Mouse (Mus musculus) ovary, adult 2 months (tissue): ENCODE data around the gene Plppr3. TPM values are rescaled to one million over a fixed set of nuclear protein-coding genes. Genes with fewer than 3 reads are reported as not detected.

ENCODE experiments used
- polyA plus RNA-seq: library from polyadenylated mRNA; depleted of rRNA; stranded (reverse); fragments of >200 nt; gene quantifications from 2 replicates; pipeline ENCODE4 v1.2.3, GENCODE M21; 2012; rRNA removed

The Plppr3 gene
- polyA plus RNA-seq: 55.3 and 72.1 TPM in 2 replicates

GRCm38 (mm10) chr10:79874290-79874862 lies at the start of gene Plppr3, which contains the start of gene Prtn3:
Gene Plppr3, minus strand, starts transcription at chr10:79874634.
Gene Prtn3, plus strand, starts transcription at chr10:79874476.

GRCm38 (mm10) chr10:79920958-79921535 lies 46.6 kb upstream of the Plppr3 start, which contains the start of gene R3hdm4:
Gene R3hdm4, minus strand, starts transcription at chr10:79921208.

GRCm38 (mm10) chr10:79916808-79917531 lies 42.5 kb upstream of the Plppr3 start, which contains the start of gene Kiss1r:
Gene Kiss1r, plus strand, starts transcription at chr10:79916971.

GRCm38 (mm10) chr10:79910556-79910955 lies 36.1 kb upstream of the Plppr3 start, which contains the start of gene Gm26602:
Gene Gm26602, plus strand, starts transcription at chr10:79910856.

GRCm38 (mm10) chr10:79908167-79909091 lies 34.0 kb upstream of the Plppr3 start, which contains the start of gene Med16:
Gene Med16, minus strand, starts transcription at chr10:79908923.

GRCm38 (mm10) chr10:79890670-79891069 lies 16.2 kb upstream of the Plppr3 start, which contains the start of gene Cfd:
Gene Cfd, plus strand, starts transcription at chr10:79890853.

GRCm38 (mm10) chr10:79886054-79886453 lies 11.6 kb upstream of the Plppr3 start, which contains the start of gene Elane:
Gene Elane, plus strand, starts transcription at chr10:79886247.

GRCm38 (mm10) chr10:79853860-79854795 lies 20.3 kb downstream of the Plppr3 start, which contains the start of gene Ptbp1:
Gene Ptbp1, plus strand, starts transcription at chr10:79854427.

GRCm38 (mm10) chr10:79820782-79821181 lies 53.7 kb downstream of the Plppr3 start, which contains the start of gene Misp:
Gene Misp, plus strand, starts transcription at chr10:79820989.

Other genes starting within 250 kb of the Plppr3 start
- gene Shc2, start 236.7 kb downstream of the Plppr3 start, polyA plus RNA-seq: 23.4 and 27.1 TPM in 2 replicates
- not detected in 2 replicates for gene Odf3l2, start 228.9 kb downstream of the Plppr3 start, polyA plus RNA-seq
- gene Madcam1, start 210.1 kb downstream of the Plppr3 start, polyA plus RNA-seq: 0.37 and 0.41 TPM in 2 replicates
- 157 and 195 TPM in 2 replicates for gene Tpgs1, start 205.3 kb downstream of the Plppr3 start, polyA plus RNA-seq
- 105 and 140 TPM in 2 replicates for gene Cdc34, start 192.4 kb downstream of the Plppr3 start, polyA plus RNA-seq
- 0.38 and 0.59 TPM in 2 replicates for gene Gzmm, start 185.6 kb downstream of the Plppr3 start, polyA plus RNA-seq
- gene Bsg, start 170.1 kb downstream of the Plppr3 start, polyA plus RNA-seq: 812 and 1,288 TPM in 2 replicates
- gene Hcn2, start 158.0 kb downstream of the Plppr3 start, polyA plus RNA-seq: 15.6 and 16.5 TPM in 2 replicates
- 87.5 and 91.0 TPM in 2 replicates for gene Polrmt, start 128.1 kb downstream of the Plppr3 start, polyA plus RNA-seq
- 0.14 TPM in 1 of 2 replicates, not detected in the other for gene Fgf22, start 119.6 kb downstream of the Plppr3 start, polyA plus RNA-seq
- 308 and 375 TPM in 2 replicates for gene Rnf126, start 107.7 kb downstream of the Plppr3 start, polyA plus RNA-seq
- gene Fstl3, start 97.4 kb downstream of the Plppr3 start, polyA plus RNA-seq: 44.1 and 45.1 TPM in 2 replicates
- 0.20 and 0.37 TPM in 2 replicates for gene Prss57, start 83.7 kb downstream of the Plppr3 start, polyA plus RNA-seq
- gene Palm, start 81.1 kb downstream of the Plppr3 start, polyA plus RNA-seq: 90.7 and 101 TPM in 2 replicates
- gene Misp, start 53.6 kb downstream of the Plppr3 start, polyA plus RNA-seq: 5.1 and 6.2 TPM in 2 replicates
- 420 and 461 TPM in 2 replicates for gene Ptbp1, start 20.2 kb downstream of the Plppr3 start, polyA plus RNA-seq
- 9.7 and 11.8 TPM in 2 replicates for gene Prtn3, start 158 bp downstream of the Plppr3 start, polyA plus RNA-seq
- 0.20 and 1.7 TPM in 2 replicates for gene Elane, start 11.6 kb upstream of the Plppr3 start, polyA plus RNA-seq
- gene Cfd, start 16.2 kb upstream of the Plppr3 start, polyA plus RNA-seq: 3,404 and 4,096 TPM in 2 replicates
- 147 and 148 TPM in 2 replicates for gene Med16, start 34.3 kb upstream of the Plppr3 start, polyA plus RNA-seq
- not detected in 2 replicates for gene Gm26602, start 36.2 kb upstream of the Plppr3 start, polyA plus RNA-seq
- gene Kiss1r, start 42.3 kb upstream of the Plppr3 start, polyA plus RNA-seq: 11.7 and 14.4 TPM in 2 replicates
- 253 and 262 TPM in 2 replicates for gene R3hdm4, start 46.6 kb upstream of the Plppr3 start, polyA plus RNA-seq
- 12.3 and 12.7 TPM in 2 replicates for gene Arid3a, start 52.4 kb upstream of the Plppr3 start, polyA plus RNA-seq
- 93.7 and 94.3 TPM in 2 replicates for gene Wdr18, start 85.5 kb upstream of the Plppr3 start, polyA plus RNA-seq
- 0.26 and 0.77 TPM in 2 replicates for gene Grin3b, start 96.1 kb upstream of the Plppr3 start, polyA plus RNA-seq
- 471 and 485 TPM in 2 replicates for gene Tmem259, start 109.7 kb upstream of the Plppr3 start, polyA plus RNA-seq
- gene Cnn2, start 114.0 kb upstream of the Plppr3 start, polyA plus RNA-seq: 287 and 331 TPM in 2 replicates
- 20.1 and 25.5 TPM in 2 replicates for gene Abca7, start 121.9 kb upstream of the Plppr3 start, polyA plus RNA-seq
- gene Arhgap45, start 142.0 kb upstream of the Plppr3 start, polyA plus RNA-seq: 23.1 and 27.9 TPM in 2 replicates
- 406 and 421 TPM in 2 replicates for gene Polr2e, start 165.2 kb upstream of the Plppr3 start, polyA plus RNA-seq
- gene Gpx4, start 172.5 kb upstream of the Plppr3 start, polyA plus RNA-seq: 613 and 620 TPM in 2 replicates
- 85.9 and 89.3 TPM in 2 replicates for gene Sbno2, start 230.9 kb upstream of the Plppr3 start, polyA plus RNA-seq
- gene Stk11, start 241.2 kb upstream of the Plppr3 start, polyA plus RNA-seq: 186 and 203 TPM in 2 replicates